Mouse (Mus musculus) frontal cortex, postnatal 25 days (tissue): ENCODE data around the gene Mea1.
A peak's percentile ranks its signal among the peaks of the same experiment; 100 is the strongest.

Experiments
- DNase-seq, 2 experiments: peaks; one replicate each; pipeline ENCODE4 v3.0.0; 2022; ENCODE audit warnings: low spot score in 2 of 2

The Mea1 gene

DNA sequence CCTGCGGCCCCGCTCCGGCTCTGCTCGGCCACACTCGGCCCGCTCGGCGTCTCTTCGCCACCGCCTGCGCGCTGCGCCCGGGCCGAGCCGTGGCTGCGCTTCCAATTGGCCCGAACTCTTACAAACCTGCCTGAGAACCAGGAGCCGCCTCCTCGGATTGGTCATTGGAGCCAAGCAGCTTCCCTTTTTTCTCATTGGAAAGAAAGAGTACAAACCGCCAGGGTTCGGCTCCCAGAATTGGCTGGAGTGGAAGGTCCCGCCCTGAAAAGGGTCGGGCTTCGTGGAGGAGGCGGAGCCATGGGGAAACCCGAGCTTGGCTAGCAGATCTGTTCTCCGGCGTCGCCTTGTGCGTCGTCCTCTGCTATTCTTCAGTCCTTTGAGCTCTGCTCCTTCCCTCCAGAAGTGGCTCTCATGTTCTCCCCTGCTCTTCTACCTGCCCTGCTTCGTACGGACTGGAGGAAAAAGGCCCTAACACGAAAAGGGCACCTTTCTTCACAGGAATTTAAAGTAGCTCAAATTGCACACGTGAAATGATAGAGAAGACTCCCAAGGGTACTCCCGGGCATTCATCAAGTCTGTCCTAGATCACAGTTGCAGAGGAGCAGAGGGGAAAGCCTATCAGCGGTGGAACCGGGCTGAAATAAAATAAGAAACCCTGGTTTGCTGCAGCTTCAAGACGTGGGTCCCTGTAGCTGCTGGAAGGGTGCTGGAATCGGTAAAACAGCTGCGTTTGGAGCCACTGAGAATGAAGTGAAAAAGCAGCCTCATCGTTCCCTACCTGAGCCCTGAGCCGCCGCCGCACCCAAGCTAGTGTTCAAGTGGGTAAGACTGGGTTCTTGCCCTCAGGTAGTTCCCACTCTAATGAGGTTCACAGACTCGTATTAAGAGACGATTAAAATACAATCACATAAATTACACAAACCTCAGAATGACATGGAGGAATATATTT, 26.6 kb downstream of the Mea1 start, which contains the start of gene Ppp2r5d:
Ppp2r5d (minus strand) TSS at position 225 of the 949 bp plus-strand sequence.
- peak; percentile 92 to 95 for DNase-seq

- DNase-seq = no peak
Measured at GRCm38 (mm10) chr17:46706375-46707089, 27.9 kb downstream of the Mea1 start.

DNA sequence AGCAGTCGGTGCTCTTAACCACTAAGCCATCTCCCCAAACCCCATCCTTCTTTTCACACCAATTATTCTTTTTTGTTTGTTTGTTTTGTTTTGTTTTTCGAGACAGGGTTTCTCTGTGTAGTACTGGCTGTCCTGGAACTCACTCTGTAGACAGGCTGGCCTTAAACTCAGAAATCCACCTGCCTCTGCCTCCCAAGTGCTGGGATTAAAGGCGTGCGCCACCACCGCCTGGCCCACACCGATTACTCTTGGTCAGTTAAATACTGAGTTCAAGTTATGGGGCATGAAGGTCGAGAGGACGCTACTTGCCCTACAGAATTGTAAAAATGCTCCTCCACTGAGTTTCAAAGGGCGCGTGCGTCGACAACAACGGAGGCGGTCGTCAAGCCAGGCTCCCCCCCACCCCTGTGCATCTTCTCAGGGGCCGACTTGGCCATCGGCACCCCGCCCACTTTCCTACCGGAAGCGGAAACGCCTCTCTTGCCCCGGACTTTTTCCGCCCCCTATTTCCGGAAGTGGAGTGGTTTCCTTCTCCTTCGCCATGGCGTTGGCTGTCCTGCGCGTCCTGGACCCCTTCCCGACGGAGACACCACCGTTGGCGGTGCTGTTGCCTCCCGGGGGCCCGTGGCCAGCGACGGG, 32.5 kb downstream of the Mea1 start, which contains the start of gene Pex6:
Pex6 (plus strand) TSS at position 505 of the 639 bp plus-strand sequence.
- DNase-seq = peak; percentile 76 to 81

DNA sequence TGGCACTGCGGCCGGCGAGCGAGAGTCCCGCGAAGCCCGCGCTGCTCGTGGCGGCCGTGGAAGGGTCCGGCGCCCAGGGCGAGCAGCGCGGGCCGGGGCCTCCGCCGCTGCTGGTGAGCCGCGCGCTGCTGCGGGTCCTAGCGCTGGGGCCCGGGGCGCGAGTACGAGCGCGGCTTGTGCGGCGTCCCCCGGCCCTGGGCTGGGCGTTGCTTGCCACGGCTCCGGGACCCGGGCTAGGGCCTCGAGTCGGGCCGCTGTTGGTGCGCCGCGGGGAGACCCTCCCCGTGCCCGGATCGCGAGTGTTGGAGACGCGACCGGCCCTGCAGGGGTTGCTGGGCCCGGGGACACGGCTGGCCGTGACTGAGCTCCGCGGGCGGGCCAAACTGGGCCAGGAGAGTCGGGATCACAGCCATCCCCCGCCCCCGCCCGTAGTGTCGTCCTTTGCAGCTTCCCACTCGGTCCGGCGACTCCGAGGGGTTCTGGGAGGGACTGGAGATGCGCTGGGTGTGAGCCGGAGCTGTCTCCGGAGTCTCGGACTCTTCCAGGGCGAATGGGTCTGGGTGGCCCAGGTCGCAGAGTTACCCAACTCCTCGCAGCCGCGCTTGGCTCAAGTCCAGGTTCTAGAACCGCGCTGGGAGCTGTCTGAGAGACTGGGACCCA, 33.1 kb downstream of the Mea1 start:
- DNase-seq = peak in 1 of 2 experiments; percentile 33

DNA sequence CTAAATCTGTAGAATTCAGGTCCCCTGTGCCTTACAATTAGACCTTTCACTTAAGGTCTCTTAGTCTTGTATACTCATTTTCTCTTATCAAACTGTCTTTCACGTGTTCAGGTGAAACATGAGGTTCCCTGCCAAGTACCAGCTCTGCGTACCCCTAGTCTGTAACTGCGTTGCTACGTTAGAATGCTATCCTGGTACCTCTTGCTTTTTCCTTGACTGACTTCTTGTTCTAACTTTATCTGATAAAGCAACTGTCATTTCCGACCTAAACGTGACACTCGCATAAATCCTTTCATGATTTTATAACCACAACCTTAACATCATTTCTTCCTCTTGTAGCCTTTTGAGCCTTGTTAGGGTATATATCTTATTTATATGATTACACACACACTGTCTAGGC, 33.8 kb downstream of the Mea1 start:
- no peak for DNase-seq

DNA sequence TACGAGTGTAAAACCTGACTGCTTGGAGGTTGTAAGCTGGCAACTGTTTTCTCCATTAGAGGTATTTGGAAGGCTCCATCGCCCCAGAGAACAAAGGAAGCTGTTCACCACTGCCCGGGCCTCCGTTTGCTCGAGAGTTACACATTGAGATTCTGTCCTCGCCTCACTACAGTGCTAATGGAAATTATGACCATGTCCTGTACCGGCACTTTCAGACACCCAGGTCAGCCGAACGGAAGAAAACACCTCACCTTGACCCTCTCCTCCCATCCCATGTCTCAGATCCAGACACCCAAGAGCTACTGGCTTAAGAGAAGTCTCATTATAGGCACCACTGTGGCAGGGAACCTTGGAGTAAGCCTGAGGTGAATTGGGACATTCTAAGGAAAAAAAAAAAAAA, 35.3 kb downstream of the Mea1 start:
- DNase-seq = no peak

GRCm38 (mm10) chr17:46714756-46715481, 36.3 kb downstream of the Mea1 start:
- no peak for DNase-seq

GRCm38 (mm10) chr17:46721077-46721476, 42.5 kb downstream of the Mea1 start:
- no peak for DNase-seq

DNA sequence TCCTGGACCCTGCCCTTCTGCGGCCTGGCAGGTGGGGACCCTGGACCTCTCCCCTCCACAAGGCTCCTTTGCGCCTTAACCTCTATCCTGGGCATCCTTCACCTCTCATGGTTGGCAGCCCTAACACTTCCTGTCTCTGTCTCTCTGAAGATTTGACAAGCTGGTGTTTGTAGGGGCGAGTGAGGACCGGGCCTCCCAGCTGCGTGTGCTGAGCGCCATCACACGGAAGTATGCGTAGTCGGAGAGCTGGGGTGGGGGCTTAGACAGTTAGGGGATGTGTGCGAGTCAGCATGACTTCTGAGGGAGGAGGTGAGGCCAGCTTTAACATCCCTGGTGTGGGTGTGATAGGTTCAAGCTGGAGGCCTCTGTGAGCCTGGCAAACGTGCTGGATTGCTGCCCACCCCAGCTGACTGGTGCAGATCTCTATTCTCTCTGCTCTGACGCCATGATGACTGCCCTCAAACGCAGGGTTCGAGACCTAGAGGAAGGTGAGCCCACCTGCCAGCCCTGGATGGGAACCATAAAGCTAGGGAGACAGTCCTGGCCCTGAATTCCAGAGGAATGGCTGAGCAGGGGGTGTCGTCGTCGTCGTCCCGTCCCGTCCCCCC, 46.0 kb downstream of the Mea1 start:
- no peak for DNase-seq

GRCm38 (mm10) chr17:46725273-46725672, 46.7 kb downstream of the Mea1 start:
- no peak for DNase-seq

DNA sequence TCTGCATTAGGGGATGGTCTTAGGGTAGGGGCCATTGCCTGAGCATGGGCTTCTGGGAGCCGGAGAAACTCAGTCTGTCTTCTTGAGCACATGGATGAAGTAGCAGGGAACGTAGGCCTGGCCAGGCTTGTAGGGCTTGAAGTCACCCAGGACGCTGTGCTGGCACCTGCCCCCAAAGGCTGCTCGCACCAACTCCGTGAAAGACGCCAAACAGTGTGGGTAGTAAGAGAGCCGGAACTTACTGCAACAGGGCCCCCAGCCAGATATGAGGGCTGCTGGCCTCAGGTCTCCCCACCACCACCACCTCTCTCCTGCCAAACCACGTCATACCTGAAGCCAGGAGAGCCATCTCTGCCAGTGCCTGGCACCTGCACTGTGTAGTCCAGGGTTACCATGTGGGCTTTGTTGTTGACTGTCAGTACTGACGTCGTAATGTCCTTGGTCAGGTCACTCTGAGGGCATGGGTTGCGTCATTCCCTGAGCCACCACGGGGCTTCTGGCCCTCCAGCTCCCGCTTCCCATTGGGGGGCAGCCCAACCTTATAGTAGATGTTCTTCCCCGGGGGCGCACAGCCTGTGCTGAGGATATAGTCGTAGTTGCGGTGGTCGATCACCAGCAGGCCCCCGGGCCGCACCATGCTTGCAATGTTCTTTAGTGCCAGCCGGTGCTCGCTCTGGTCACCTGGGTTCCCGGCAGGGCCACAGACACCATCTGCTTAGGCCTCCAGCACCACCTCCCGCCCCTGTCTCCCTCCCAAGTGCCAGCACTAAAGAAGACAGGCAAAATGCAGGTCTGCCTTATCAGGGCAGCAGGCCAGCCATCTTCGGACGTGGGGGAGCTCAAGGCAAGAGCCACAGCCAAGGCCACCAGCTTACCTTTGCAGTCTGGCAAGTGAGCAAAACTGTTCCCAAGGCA, 47.4 kb downstream of the Mea1 start:
- no peak for DNase-seq

DNA sequence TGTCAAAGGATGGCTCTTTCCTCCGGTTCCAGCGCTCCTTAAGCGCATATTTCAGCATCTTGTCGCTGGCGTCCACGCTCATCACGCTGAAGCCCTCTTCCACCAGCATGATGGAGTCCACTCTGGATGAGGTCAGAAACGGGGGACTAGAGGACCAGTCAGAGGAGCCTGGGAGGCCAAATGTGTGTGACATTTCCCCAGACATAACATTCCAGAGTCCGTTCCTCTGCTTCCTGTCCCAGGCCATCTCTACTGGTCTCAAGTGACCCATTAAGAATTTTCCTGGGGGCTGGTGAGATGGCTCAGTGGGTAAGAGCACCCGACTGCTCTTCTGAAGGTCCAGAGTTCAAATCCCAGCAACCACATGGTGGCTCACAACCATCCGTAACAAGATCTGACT, 48.7 kb downstream of the Mea1 start:
- no peak for DNase-seq

GRCm38 (mm10) chr17:46728021-46728420, 49.4 kb downstream of the Mea1 start:
- no peak for DNase-seq

DNA sequence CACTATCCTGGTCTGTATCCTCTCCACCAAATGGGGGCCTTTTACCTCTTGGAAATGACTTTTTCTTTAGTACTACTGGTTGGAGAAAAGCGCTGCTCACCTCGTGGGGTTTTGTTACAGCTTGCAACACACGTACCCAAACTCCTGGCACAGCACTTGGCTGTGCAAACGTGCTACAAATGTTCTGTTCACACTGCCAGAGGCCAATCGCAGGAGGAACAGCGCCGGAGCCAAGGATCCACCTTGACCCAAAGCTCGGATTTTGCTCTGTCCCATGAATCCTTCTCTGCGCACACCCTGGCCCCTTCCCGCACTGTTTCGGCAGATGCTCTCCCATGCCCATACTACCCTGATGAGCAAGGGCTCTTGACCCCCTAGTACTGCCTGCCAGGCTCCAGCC, 49.9 kb downstream of the Mea1 start:
- DNase-seq = no peak

GRCm38 (mm10) chr17:46728904-46729318, 50.3 kb downstream of the Mea1 start, which contains the start of gene Gnmt:
Gene Gnmt (minus strand): TSS chr17:46729168.
- DNase-seq = no peak
